Mouse (Mus musculus) heart, embryonic 13.5 days (tissue): Measurements from ENCODE around the gene Rad51b. TPM values are rescaled to one million over a fixed set of nuclear protein-coding genes. Genes with fewer than 3 reads are reported as not detected.
A peak's percentile ranks its signal among the peaks of the same experiment; 100 is the strongest.

ENCODE experiments used
- ATAC-seq: fragments of 200-750 bp; cut with Nextera tagmentation; 2 replicates; pipeline ENCODE4 v1.8.0; 2017; ENCODE audit warnings: moderate TSS enrichment; ENCODE audit not compliant: insufficient number of reproducible peaks, low FRiP score, low TSS enrichment; ENCODE audit errors: extremely low read depth
- H3K27ac ChIP-seq: fragments of 300-500 bp; sonication (generic); replicated peaks from 2 replicates; pipeline ENCODE4 v1.5.1; 2015; ENCODE audit warnings: moderate library complexity, mild to moderate bottlenecking, inconsistent platforms
- H3K27me3 ChIP-seq: fragments of 300-500 bp; sonication (generic); replicated peaks from 2 replicates; pipeline ENCODE4 v1.6.1; 2015; ENCODE audit warnings: mild to moderate bottlenecking, inconsistent platforms
- H3K36me3 ChIP-seq: fragments of 300-500 bp; sonication (generic); 2 replicates; pipeline ENCODE4 v1.6.1; 2015; ENCODE audit warnings: mild to moderate bottlenecking, inconsistent platforms
- H3K4me1 ChIP-seq: fragments of 300-500 bp; sonication (generic); 2 replicates; pipeline ENCODE4 v1.6.1; 2015; ENCODE audit warnings: inconsistent platforms
- H3K4me2 ChIP-seq: fragments of 300-500 bp; sonication (generic); 2 replicates; pipeline ENCODE4 v1.6.1; 2015; ENCODE audit warnings: inconsistent platforms, mild to moderate bottlenecking, moderate library complexity
- H3K4me3 ChIP-seq: fragments of 300-500 bp; sonication (generic); 2 replicates; pipeline ENCODE4 v1.5.1; 2015; ENCODE audit warnings: moderate library complexity, mild to moderate bottlenecking, inconsistent platforms
- H3K9ac ChIP-seq: fragments of 300-500 bp; sonication (generic); 2 replicates; pipeline ENCODE4 v1.6.1; 2015; ENCODE audit warnings: inconsistent platforms, mild to moderate bottlenecking, moderate library complexity
- H3K9me3 ChIP-seq: fragments of 300-500 bp; sonication (generic); 2 replicates; pipeline ENCODE4 v1.6.1; 2016; ENCODE audit warnings: inconsistent platforms
- WGBS: fragments of 180-500 bp; shearing (Covaris S2); methylation state at CpG from one replicate; pipeline ENCODE4 v1.1.7; 2015; ENCODE audit warnings: mixed read lengths; 5-methylcytosine and 5-hydroxymethylcytosine counted together
- polyA plus RNA-seq: library from polyadenylated mRNA; unstranded; fragments of >200 nt; fragmentation: Nextera tagmentation; extraction: Ambion mirVana; gene quantifications from 2 replicates; pipeline ENCODE4 v1.2.1, GENCODE M21; 2015

Gene Rad51b
- polyA plus RNA-seq, 1 experiment from 2014 or later, result 4.8 TPM

DNA sequence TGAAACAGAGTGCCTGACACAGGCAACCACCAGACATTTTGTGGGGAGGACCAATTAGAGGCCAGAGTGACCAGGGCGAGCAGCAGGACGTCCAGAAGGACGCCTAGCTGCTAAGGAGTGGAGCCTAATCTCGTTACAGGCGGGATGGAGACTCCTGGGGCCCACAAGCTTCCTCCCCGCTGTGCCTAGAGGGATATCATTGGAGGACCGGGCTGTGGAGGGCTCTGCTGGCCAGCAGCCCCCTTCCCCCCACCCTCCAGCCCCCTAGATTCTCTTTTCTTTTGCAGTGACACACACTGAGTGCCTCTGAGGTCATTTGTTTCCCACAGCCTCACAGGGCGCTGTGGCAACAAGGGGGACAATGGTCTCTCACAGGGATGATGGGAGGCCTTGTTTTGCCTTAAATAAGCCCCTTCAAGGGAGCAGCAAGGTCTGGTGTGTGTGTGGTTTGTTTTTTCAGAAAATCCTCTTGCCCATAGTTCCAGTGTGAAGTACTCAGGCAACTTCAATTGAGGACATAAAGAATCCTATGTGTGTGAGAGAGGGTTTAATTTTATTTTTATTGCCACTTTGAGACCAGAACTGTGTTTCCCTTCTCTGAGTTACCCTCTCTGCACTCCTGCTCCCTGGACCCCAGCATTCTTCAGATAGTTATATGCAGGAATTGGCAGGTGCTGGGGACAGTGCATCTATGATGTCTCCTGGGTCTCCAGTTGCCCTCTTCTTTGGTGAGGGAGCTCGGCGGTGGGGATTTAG, 422.2 kb downstream of the Rad51b start:
- H3K4me2 ChIP-seq, result no peak overlapping the region
- H3K36me3 ChIP-seq, result no peaks in the 10 kb centered on the region
- H3K9ac ChIP-seq, result peak overlapping the region; percentile 64
- no peaks in the 10 kb centered on the region for H3K9me3 ChIP-seq
- no peaks in the 10 kb centered on the region for H3K27me3 ChIP-seq
- ATAC-seq, result no peak
- WGBS, result 30% methylated on average over 10 of the region's 10 CpGs
- H3K4me3 ChIP-seq, result no peak overlapping the region
- peaks cover 14% of the 10 kb centered on the region for H3K4me1 ChIP-seq
- peak overlapping the region; percentile 50 for H3K27ac ChIP-seq

DNA sequence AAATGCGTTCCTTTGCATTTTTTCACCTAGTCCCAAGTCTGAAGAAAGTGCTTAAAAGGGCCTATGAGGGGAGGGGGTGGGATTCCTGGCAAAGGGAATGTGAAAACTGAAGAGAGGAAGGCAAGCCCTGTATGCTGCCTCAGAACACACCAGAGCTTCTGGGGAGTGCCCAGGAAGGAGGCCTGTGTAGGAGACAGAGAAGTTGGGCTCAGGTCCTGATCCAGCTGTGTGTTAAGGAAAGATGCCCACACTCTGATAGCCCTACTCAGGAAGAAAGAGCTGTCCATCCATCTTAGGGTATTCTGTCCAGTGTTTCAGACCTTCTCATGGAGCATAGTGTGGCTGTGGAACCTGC, 422.7 kb downstream of the Rad51b start:
- Histone ChIP-seq H3K9ac (no peak overlapping the region), H3K27ac (peak overlapping the region; percentile 50; the same call in 1 of the 2 replicates), H3K4me2 (no peak overlapping the region), H3K36me3 (no peaks in the 10 kb centered on the region), H3K27me3 (no peaks in the 10 kb centered on the region), H3K4me3 (no peak overlapping the region), H3K9me3 (no peaks in the 10 kb centered on the region), H3K4me1 (peaks cover 14% of the 10 kb centered on the region)
- whole genome bisulfite sequencing, result 39% methylated on average over 1 of the region's 1 CpGs
- ATAC-seq, result no peak

DNA sequence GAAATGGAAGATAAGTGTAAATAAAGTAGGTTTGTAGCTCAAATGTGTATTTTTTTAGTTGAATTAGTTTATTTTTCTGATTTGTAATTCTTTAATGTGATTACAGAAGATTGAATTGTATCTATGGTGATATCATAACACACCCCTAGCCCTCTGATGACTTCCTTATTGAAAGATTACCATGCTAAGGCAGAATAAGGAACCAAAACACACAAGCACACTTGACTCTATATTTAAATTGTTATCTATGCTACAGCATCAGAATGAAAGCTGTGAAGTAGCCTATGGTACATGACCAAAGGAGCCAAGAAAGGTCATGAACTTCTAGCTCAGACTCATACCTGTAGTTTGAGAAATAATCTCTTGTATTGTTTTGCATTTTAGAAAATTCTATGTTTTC, 427.8 kb downstream of the Rad51b start:
- Histone ChIP-seq H3K4me3 (no peak overlapping the region), H3K36me3 (peaks cover 14% of the 10 kb centered on the region), H3K4me2 (no peak overlapping the region), H3K27me3 (no peaks in the 10 kb centered on the region), H3K27ac (no peak overlapping the region), H3K9ac (no peak overlapping the region), H3K9me3 (peaks cover 17% of the 10 kb centered on the region), H3K4me1 (peaks cover 5% of the 10 kb centered on the region)
- ATAC-seq, result no peak

DNA sequence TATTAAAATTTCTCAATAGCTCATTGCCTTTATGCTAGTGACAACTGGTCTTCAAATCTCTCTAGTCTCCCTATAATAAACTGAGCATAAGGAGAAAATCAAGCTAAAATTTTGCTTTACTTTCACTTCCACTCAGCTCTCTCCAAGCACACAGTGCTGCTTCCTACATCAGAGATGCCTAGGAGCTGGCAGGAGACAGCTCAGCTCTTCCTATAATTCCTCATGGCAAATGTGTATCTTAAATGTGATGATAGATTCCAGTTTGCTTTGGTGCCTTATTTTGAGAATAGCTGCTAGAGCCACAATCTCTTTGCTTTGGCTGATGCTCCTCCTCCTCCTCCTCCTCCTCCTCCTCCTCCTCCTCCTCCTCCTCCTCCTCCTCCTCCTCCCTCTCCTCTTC, 428.6 kb downstream of the Rad51b start:
- Histone ChIP-seq H3K27ac (no peak overlapping the region), H3K36me3 (peaks cover 14% of the 10 kb centered on the region), H3K27me3 (no peaks in the 10 kb centered on the region), H3K9ac (no peak overlapping the region), H3K4me2 (no peak overlapping the region), H3K9me3 (peaks cover 17% of the 10 kb centered on the region), H3K4me1 (peaks cover 6% of the 10 kb centered on the region; the same call in 1 of the 2 replicates), H3K4me3 (no peak overlapping the region)
- ATAC-seq, result no peak

DNA sequence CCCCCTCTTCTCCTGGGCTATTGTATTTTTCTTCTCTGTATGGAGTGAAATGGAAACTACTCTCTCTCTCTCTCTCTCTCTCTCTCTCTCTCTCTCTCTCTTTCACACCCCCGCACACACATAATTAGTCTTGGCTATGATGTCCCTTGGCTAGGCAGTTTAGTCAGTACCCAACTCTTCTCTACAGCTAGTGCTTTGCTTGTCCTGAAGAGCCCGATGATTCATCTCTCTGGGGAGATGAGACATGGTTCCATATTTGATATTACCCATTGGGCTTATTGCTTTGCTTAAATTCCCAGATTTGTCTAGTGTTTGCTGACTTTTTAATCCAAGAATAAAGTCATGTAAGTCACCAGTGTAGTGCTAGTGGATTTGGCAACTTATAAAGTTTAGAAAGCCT, 429.0 kb downstream of the Rad51b start:
- no peak for ATAC-seq
- no peak overlapping the region for H3K27ac ChIP-seq
- peaks cover 14% of the 10 kb centered on the region for H3K36me3 ChIP-seq
- H3K4me3 ChIP-seq, result no peak overlapping the region
- H3K27me3 ChIP-seq, result no peaks in the 10 kb centered on the region
- H3K9me3 ChIP-seq, result peaks cover 17% of the 10 kb centered on the region
- H3K4me2 ChIP-seq, result no peak overlapping the region
- peaks cover 7% of the 10 kb centered on the region; the same call in 1 of the 2 replicates for H3K4me1 ChIP-seq
- H3K9ac ChIP-seq, result no peak overlapping the region
- WGBS, result 81% methylated on average over 2 of the region's 2 CpGs

DNA sequence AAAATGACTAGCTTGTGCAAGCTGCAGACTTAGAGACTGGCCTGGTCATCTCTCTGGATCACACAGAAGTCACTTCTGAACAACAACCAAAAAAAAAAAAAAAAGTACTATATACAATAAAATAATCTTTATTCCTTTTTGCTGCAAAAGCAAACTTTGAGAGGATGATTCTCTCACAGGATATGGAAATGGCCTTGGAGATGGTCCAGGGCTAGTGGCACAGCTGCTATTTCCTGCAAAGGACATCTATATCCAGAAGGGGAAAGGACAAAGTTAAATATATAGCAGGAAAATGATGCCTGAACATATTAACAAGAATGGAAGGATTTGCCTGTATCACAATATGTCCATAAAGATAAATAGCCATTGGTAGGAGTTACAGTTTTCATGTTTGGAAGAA, 429.9 kb downstream of the Rad51b start:
- Histone ChIP-seq H3K4me3 (no peak overlapping the region), H3K4me1 (peaks cover 7% of the 10 kb centered on the region; the same call in 1 of the 2 replicates), H3K9me3 (peaks cover 17% of the 10 kb centered on the region), H3K27ac (no peak overlapping the region), H3K9ac (no peak overlapping the region), H3K4me2 (no peak overlapping the region), H3K27me3 (no peaks in the 10 kb centered on the region), H3K36me3 (peaks cover 14% of the 10 kb centered on the region)
- no peak for ATAC-seq

DNA sequence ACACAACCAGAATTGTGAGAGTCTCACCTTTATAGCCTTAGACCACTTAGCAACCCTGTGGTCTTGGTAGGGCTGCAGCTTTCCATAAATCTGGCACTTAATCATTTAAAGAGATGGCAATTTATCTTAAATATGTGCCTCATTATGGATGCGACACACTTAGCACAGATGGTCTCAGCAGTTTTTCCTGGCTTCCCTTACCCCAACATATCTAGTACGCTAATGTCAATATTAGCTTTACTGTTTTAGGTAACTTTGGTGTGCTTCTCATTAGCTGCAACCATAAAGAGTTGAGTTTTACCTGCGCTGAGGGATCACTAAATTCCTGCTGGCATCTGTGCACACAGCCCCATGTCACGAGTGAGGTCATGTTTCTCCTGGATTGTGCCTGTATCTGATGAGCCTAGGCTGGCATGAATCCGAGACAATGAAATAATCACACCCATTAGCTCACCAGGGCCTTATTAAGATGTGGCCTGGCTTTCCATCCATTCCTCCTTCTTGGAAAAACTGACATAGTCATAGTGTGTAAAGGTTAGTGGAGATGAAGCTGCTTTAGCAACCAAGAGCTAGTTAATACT, 432.9 kb downstream of the Rad51b start:
- peaks cover 14% of the 10 kb centered on the region; the same call in 1 of the 2 replicates for H3K4me1 ChIP-seq

DNA sequence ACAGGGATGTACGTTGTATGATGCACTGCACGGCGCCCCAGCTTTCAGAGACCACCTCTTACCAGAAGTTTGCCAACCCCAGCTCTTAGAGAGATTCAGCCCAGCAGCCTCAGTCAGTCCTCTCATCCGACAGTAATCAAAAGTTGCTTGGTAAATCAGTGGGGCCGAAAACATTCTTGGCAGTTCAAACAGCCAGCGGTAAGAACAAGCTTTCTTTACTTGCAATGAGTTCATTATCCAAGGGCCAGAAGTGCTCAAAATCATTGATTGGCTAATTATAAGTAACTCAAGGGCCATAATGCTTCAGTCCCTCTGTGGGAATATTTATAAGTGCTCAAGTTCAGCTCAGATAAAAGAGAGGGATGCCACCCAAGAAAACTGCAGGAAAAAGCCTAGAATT, 434.8 kb downstream of the Rad51b start:
- Histone ChIP-seq H3K4me2 (no peak overlapping the region), H3K9ac (no peak overlapping the region), H3K27me3 (no peaks in the 10 kb centered on the region), H3K36me3 (peaks cover 14% of the 10 kb centered on the region), H3K4me1 (peaks cover 25% of the 10 kb centered on the region), H3K27ac (0 out of 2 replicates have a peak overlapping the region, but pooled peaks have one; percentile 42), H3K4me3 (no peak overlapping the region), H3K9me3 (peaks cover 17% of the 10 kb centered on the region)
- 88% methylated on average over 6 of the region's 6 CpGs for WGBS
- ATAC-seq, result no peak

More for the DNA sequence above, 432.9 kb downstream of the Rad51b start:
- Histone ChIP-seq H3K9me3 (peaks cover 17% of the 10 kb centered on the region), H3K27me3 (no peaks in the 10 kb centered on the region), H3K4me2 (no peak overlapping the region), H3K27ac (no peak overlapping the region), H3K9ac (no peak overlapping the region), H3K36me3 (peaks cover 14% of the 10 kb centered on the region), H3K4me3 (no peak overlapping the region)
- 72% methylated on average over 5 of the region's 5 CpGs for WGBS
- ATAC-seq, result no peak

DNA sequence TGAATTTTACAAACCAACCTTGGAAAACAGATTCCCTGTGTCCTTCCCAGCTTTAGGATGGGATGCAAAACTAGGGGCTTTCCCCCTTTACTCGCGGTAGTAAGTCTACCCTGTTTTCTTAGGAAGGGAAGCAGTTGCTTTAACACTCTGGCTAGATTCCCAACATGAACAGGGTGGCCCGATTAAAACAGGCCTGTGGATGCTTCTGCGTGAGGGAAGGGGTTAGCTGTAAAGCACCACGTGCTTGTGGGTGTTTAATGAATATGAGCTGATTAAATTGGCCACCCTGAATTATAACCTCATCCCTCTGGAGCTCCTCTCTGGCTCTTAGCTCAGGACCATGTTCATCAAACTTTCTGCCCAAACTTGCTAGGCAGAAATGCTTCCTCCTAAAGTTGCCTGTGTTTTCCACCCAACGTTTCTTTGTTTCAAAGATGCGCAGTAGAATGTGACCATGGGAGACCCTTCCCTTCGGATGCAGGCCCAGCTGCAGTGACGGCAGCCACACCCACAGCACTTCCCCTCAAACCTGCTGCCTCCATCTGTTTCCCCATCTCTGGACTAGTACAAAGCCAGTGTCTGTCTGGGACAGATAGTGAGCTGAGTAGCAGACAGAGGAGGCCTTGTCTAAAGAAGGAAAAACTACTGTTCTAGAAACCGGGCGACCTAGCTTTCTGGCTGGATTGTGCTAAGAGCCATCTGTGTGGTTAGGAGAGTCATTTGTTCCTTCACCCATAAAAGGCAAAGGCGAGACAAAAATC, 435.5 kb downstream of the Rad51b start:
- WGBS, result 58% methylated on average over 12 of the region's 12 CpGs

DNA sequence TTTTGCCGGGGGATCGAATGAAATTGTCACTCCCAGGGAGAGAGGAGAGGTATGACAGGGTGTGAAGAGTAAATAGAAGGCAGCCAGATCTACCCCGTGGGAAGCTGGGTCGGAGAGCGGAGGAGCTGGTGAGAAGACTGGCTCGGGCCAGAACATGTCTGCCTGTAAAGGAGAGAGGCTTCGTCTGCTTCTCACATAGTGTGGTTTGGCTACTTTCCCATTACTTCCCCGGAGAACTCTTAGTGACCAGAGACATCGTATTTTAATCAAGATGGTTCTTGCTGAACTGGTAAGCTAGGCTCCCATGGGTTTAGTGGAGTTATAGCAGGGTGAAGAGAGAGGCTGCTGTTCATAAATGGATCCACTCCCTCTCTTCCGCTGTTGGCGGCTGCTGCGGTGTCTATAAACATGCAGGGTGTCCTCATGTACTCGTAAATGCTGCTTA, 438.3 kb downstream of the Rad51b start:
- Histone ChIP-seq H3K9me3 (no peaks in the 10 kb centered on the region), H3K4me1 (peaks cover 25% of the 10 kb centered on the region), H3K4me3 (no peak overlapping the region), H3K4me2 (no peak overlapping the region), H3K9ac (no peak overlapping the region), H3K27me3 (no peaks in the 10 kb centered on the region), H3K27ac (peak overlapping the region; percentile 53; the same call in 1 of the 2 replicates), H3K36me3 (no peaks in the 10 kb centered on the region)
- 61% methylated on average over 13 of the region's 13 CpGs for WGBS
- ATAC-seq, result no peak

More for the DNA sequence above, 435.5 kb downstream of the Rad51b start:
- Histone ChIP-seq H3K27me3 (no peaks in the 10 kb centered on the region), H3K36me3 (peaks cover 13% of the 10 kb centered on the region), H3K27ac (peak overlapping the region; percentile 42; the same call in 1 of the 2 replicates), H3K9me3 (peaks cover 16% of the 10 kb centered on the region), H3K9ac (no peak overlapping the region), H3K4me1 (peaks cover 25% of the 10 kb centered on the region), H3K4me2 (no peak overlapping the region), H3K4me3 (no peak overlapping the region)
- no peak for ATAC-seq

DNA sequence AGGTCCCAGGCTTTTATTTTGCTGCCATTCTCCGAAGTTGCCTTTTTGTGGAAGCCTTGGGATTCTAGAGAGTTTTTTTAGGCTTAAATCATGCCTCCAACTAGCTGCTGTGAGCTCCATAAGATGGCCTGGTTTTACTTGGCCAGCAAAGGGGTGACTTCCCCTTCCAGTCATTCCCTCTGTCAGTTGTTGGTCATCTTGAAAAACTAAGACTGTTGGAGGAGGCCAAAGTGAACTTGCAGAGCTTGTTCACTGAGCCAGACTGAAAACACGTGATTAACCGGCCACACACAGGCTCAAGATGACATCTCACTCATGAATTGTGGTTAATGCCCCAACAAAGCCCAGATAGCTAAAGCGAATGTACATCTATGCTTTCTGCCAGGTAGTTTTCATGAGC, 438.8 kb downstream of the Rad51b start:
- ATAC-seq, result no peak

More for the DNA sequence above, 438.8 kb downstream of the Rad51b start:
- peak overlapping the region; percentile 53 for H3K27ac ChIP-seq
- H3K9ac ChIP-seq, result no peak overlapping the region
- 84% methylated on average over 4 of the region's 4 CpGs for WGBS
- H3K4me3 ChIP-seq, result no peak overlapping the region
- no peaks in the 10 kb centered on the region for H3K9me3 ChIP-seq
- H3K4me1 ChIP-seq, result peaks cover 21% of the 10 kb centered on the region
- no peak overlapping the region for H3K4me2 ChIP-seq
- H3K27me3 ChIP-seq, result no peaks in the 10 kb centered on the region
- no peaks in the 10 kb centered on the region for H3K36me3 ChIP-seq
